Mouse (Mus musculus) MEL (cell line): ENCODE results near the gene Hist2h3c1. TPM values are rescaled to one million over a fixed set of nuclear protein-coding genes. Genes with fewer than 3 reads are reported as not detected.
"Not testable (repeated sequence)": the region's sequence is repeated elsewhere in the genome, so short reads cannot be mapped to it uniquely, and the experiment has no call there.

Experiments
- DNase-seq: peaks from one replicate; pipeline ENCODE4 v3.0.0; 2011; ENCODE audit warnings: low read depth, low spot score
- H3K27ac ChIP-seq: 2 replicates; pipeline ENCODE4 v1.5.1; 2012; ENCODE audit warnings: low read depth, mild to moderate bottlenecking, control low read depth, low read length, moderate library complexity; ENCODE audit not compliant: control insufficient read depth
- H3K27me3 ChIP-seq, 2 experiments: fragments of 150-350 bp in 1 of 2; sonication (generic) in 1 of 2; 2 replicates each; pipeline ENCODE4 v1.6.1; 2012; ENCODE audit warnings: low read length in 2 of 2, mild to moderate bottlenecking in 2 of 2, improper control_type of control experiment in 1 of 2, moderate library complexity in 1 of 2; ENCODE audit not compliant: insufficient read depth in 2 of 2, control insufficient read depth in 1 of 2
- H3K36me3 ChIP-seq, 2 experiments: 2 replicates each; pipeline ENCODE4 v1.6.1; 2012 to 2014; ENCODE audit warnings: low read length in 2 of 2, improper control_type of control experiment in 1 of 2, inconsistent platforms in 1 of 2, mild to moderate bottlenecking in 1 of 2; ENCODE audit not compliant: insufficient read depth in 2 of 2, control insufficient read depth in 1 of 2
- H3K4me1 ChIP-seq, 2 experiments: fragments of 150-350 bp in 1 of 2; sonication (generic) in 1 of 2; 2 replicates each; pipeline ENCODE4 v1.6.1; 2012; ENCODE audit warnings: low read length in 2 of 2, improper control_type of control experiment in 1 of 2, mild to moderate bottlenecking in 1 of 2; ENCODE audit not compliant: insufficient read depth in 2 of 2, control insufficient read depth in 1 of 2
- H3K4me3 ChIP-seq, 2 experiments: fragments of 150-350 bp in 1 of 2; sonication (generic) in 1 of 2; 2 replicates each; pipeline ENCODE4 v1.5.1; 2012; ENCODE audit warnings: low read depth in 2 of 2, low read length in 2 of 2, mild to moderate bottlenecking in 2 of 2, moderate library complexity in 2 of 2, control low read depth in 1 of 2, improper control_type of control experiment in 1 of 2; ENCODE audit not compliant: control insufficient read depth in 1 of 2, insufficient read depth in 1 of 2
- H3K79me2 ChIP-seq: 2 replicates; pipeline ENCODE4 v1.6.1; 2012; ENCODE audit warnings: mild to moderate bottlenecking, low read length, moderate library complexity; ENCODE audit not compliant: control insufficient read depth, poor library complexity, insufficient read depth
- H3K9ac ChIP-seq: 2 replicates; pipeline ENCODE4 v1.6.1; 2012; ENCODE audit warnings: low read depth, mild to moderate bottlenecking, control low read depth, low read length, moderate library complexity; ENCODE audit not compliant: control insufficient read depth, poor library complexity, severe bottlenecking
- H3K9me3 ChIP-seq: fragments of 150-350 bp; sonication (generic); replicated peaks from 2 replicates; pipeline ENCODE4 v1.6.1; 2012; ENCODE audit warnings: mild to moderate bottlenecking, low read length, improper control_type of control experiment, moderate library complexity; ENCODE audit not compliant: insufficient read depth
- BHLHE40 ChIP-seq: IDR thresholded peaks from 2 replicates; pipeline ENCODE4 v1.6.1; 2012; ENCODE audit warnings: low read depth, mild to moderate bottlenecking, inconsistent platforms, low read length, improper control_type of control experiment, borderline replicate concordance
- CTCF ChIP-seq, 3 experiments: IDR thresholded peaks in 2 of 3; conservative IDR thresholded peaks in 1 of 3; 2 replicates each; pipeline ENCODE4 v1.5.1; 2011 to 2012; ENCODE audit warnings: low read length in 3 of 3, low read depth in 2 of 3, mild to moderate bottlenecking in 2 of 3, improper control_type of control experiment in 1 of 3, inconsistent platforms in 1 of 3, mixed read lengths in 1 of 3, moderate library complexity in 1 of 3; ENCODE audit not compliant: control insufficient read depth in 1 of 3, insufficient read depth in 1 of 3, poor library complexity in 1 of 3, severe bottlenecking in 1 of 3
- ETS1 ChIP-seq: IDR thresholded peaks from 2 replicates; pipeline ENCODE4 v1.6.1; 2012; ENCODE audit warnings: low read depth, mild to moderate bottlenecking, inconsistent platforms, low read length, improper control_type of control experiment, moderate library complexity
- JUND ChIP-seq: IDR thresholded peaks from 2 replicates; pipeline ENCODE4 v1.6.1; 2011; ENCODE audit warnings: low read depth, mild to moderate bottlenecking, improper control_type of control experiment, low read length
- KAT2A ChIP-seq: conservative IDR thresholded peaks from 2 replicates; pipeline ENCODE4 v1.6.1; 2012; ENCODE audit warnings: low read depth, low read length, improper control_type of control experiment, inconsistent platforms
- MAFK ChIP-seq: IDR thresholded peaks from 2 replicates; pipeline ENCODE4 v1.6.1; 2011; ENCODE audit warnings: low read depth, mild to moderate bottlenecking, low read length, improper control_type of control experiment, borderline replicate concordance
- NELFE ChIP-seq: IDR thresholded peaks from 2 replicates; pipeline ENCODE4 v1.6.1; 2011; ENCODE audit warnings: low read depth, low read length, improper control_type of control experiment
- NRF1 ChIP-seq: IDR thresholded peaks from 2 replicates; pipeline ENCODE4 v1.6.1; 2014; ENCODE audit warnings: low read depth, mild to moderate bottlenecking, inconsistent platforms, low read length, improper control_type of control experiment, moderate library complexity; ENCODE audit not compliant: poor library complexity, insufficient read depth, severe bottlenecking
- POLR2A ChIP-seq, 2 experiments: IDR thresholded peaks; 2 replicates each; pipeline ENCODE4 v1.6.1; 2011 to 2012; ENCODE audit warnings: low read length in 2 of 2, mild to moderate bottlenecking in 2 of 2, control low read depth in 1 of 2, improper control_type of control experiment in 1 of 2, low read depth in 1 of 2, moderate library complexity in 1 of 2; ENCODE audit not compliant: control insufficient read depth in 1 of 2, insufficient read depth in 1 of 2, poor library complexity in 1 of 2
- POLR2AphosphoS5 ChIP-seq: IDR thresholded peaks from 2 replicates; pipeline ENCODE4 v1.6.1; 2012; ENCODE audit warnings: low read depth, borderline replicate concordance, mild to moderate bottlenecking, inconsistent platforms, low read length, moderate library complexity, mixed read lengths
- RAD21 ChIP-seq: IDR thresholded peaks from 2 replicates; pipeline ENCODE4 v1.6.1; 2011; ENCODE audit warnings: mild to moderate bottlenecking, low read depth, low read length, improper control_type of control experiment
- SIN3A ChIP-seq: IDR thresholded peaks from 2 replicates; pipeline ENCODE4 v1.6.1; 2012; ENCODE audit warnings: low read length, improper control_type of control experiment, inconsistent platforms
- SMC3 ChIP-seq: IDR thresholded peaks from 2 replicates; pipeline ENCODE4 v1.6.1; 2011; ENCODE audit warnings: low read depth, low read length, improper control_type of control experiment
- TAL1 ChIP-seq: IDR thresholded peaks from 2 replicates; pipeline ENCODE4 v1.6.1; 2012; ENCODE audit warnings: mild to moderate bottlenecking, inconsistent platforms, low read length, moderate library complexity, mixed read lengths
- TBP ChIP-seq: IDR thresholded peaks from 2 replicates; pipeline ENCODE4 v1.8.0; 2011; ENCODE audit warnings: low read depth, low read length, improper control_type of control experiment
- USF2 ChIP-seq, 2 experiments: IDR thresholded peaks; 2 replicates each; pipeline ENCODE4 v1.6.1; 2011 to 2012; ENCODE audit warnings: improper control_type of control experiment in 2 of 2, low read length in 2 of 2, borderline replicate concordance in 1 of 2, inconsistent platforms in 1 of 2, low read depth in 1 of 2, mild to moderate bottlenecking in 1 of 2; ENCODE audit not compliant: insufficient read depth in 1 of 2
- ZMIZ1 ChIP-seq: IDR thresholded peaks from 2 replicates; pipeline ENCODE4 v1.6.1; 2012; ENCODE audit warnings: low read depth, mild to moderate bottlenecking, inconsistent platforms, low read length, improper control_type of control experiment, moderate library complexity
- polyA plus RNA-seq, 2 experiments: library from polyadenylated mRNA; stranded (reverse) in 1 of 2; unstranded in 1 of 2; fragments of >175 nt in 1 of 2; fragments of >200 nt in 1 of 2; gene quantifications; 2 replicates each; pipeline versions ENCODE4 v1.2.1 to v1.2.4; 2012; ENCODE audit warnings: low replicate concordance in 2 of 2, low read depth in 1 of 2; ENCODE audit not compliant: insufficient read length in 2 of 2, insufficient read depth in 1 of 2, missing spikeins in 1 of 2
- total RNA-seq: library from RNA; depleted of rRNA; stranded (reverse); fragments of 300-350 nt; gene quantifications from 2 replicates; pipeline ENCODE4 v1.2.3, GENCODE M21; 2012

Gene Hist2h3c1
- total and polyA plus RNA-seq, 3 experiments: 1.5 TPM; not detected in 2

GRCm38 (mm10) chr3:96246018-96246417, 467 bp upstream of the Hist2h3c1 start:
- not testable (repeated sequence) for H3K27me3 ChIP-seq, H3K79me2 ChIP-seq, DNase-seq, H3K9me3 ChIP-seq
- peaks cover 13 to 35% of the 10 kb centered on the region in 2 experiments for H3K4me1 ChIP-seq
- peak overlapping the region; percentile 60 for H3K9ac ChIP-seq
- peak overlapping the region in 1 of 2 experiments; percentile 41; a peak in 2 of 4 replicates for H3K4me3 ChIP-seq
- peak overlapping the region; percentile 80 for H3K27ac ChIP-seq
- TF ChIP-seq POLR2AphosphoS5 (peak; percentile 84; the same call in 1 of the 2 replicates), POLR2A (IDR thresholded peaks at IDR 0.05; ENCODE audit: control insufficient read depth in 1 of 2, insufficient read depth in 1 of 2, low read depth in 1 of 2, low read length in 2 of 2, poor library complexity in 1 of 2) (peak in 1 of 2 experiments; percentile 51; a peak in 1 of 4 replicates)
- peaks cover 0 to 56% of the 10 kb centered on the region in 2 experiments; a peak in 2 of 4 replicates for H3K36me3 ChIP-seq

- Histone ChIP-seq H3K9me3 (no peaks in the 10 kb centered on the region), H3K79me2 (peaks cover 2% of the 10 kb centered on the region), H3K27me3 (no peaks in the 10 kb centered on the region), H3K9ac (peak overlapping the region; percentile 92), H3K27ac (peak overlapping the region; percentile 97), H3K4me1 (peaks cover 13 to 25% of the 10 kb centered on the region in 2 experiments), H3K36me3 (peaks cover 0 to 48% of the 10 kb centered on the region in 2 experiments; a peak in 2 of 4 replicates), H3K4me3 (peak overlapping the region; percentile 3 to 63)
- DNase-seq: peak; percentile 91
- TF ChIP-seq BHLHE40 (no peak), USF2 (IDR thresholded peaks at IDR 0.05; ENCODE audit: borderline replicate concordance in 1 of 2, insufficient read depth in 1 of 2, low read depth in 1 of 2, low read length in 2 of 2) (no peak), NRF1 (no peak), KAT2A (no peak), MAFK (no peak), SMC3 (no peak), RAD21 (no peak), CTCF (IDR thresholded peaks at IDR 0.05 in 2 of 3, conservative IDR thresholded peaks at IDR 0.05 in 1 of 3; ENCODE audit: control insufficient read depth in 1 of 3, insufficient read depth in 1 of 3, low read depth in 2 of 3, low read length in 3 of 3, poor library complexity in 1 of 3, severe bottlenecking in 1 of 3) (no peak), NELFE (no peak), TBP (no peak), POLR2AphosphoS5 (peak; percentile 72; the same call in 1 of the 2 replicates), SIN3A (no peak), ETS1 (no peak), TAL1 (no peak), JUND (no peak), POLR2A (IDR thresholded peaks at IDR 0.05; ENCODE audit: control insufficient read depth in 1 of 2, insufficient read depth in 1 of 2, low read depth in 1 of 2, low read length in 2 of 2, poor library complexity in 1 of 2) (peak in 1 of 2 experiments; percentile 80; a peak in 2 of 4 replicates), ZMIZ1 (no peak)
Measured at GRCm38 (mm10) chr3:96247356-96248140, 1.1 kb downstream of the Hist2h3c1 start.
